Mouse (Mus musculus) ES-Bruce4 (cell line): Measurements from ENCODE around the gene Pax5. TPM values are rescaled to one million over a fixed set of nuclear protein-coding genes. Genes with fewer than 3 reads are reported as not detected.

Experiments
- H3K27ac ChIP-seq: 2 replicates; pipeline ENCODE4 v1.5.1; 2012; ENCODE audit warnings: low read length, inconsistent platforms; ENCODE audit not compliant: insufficient read depth
- H3K27me3 ChIP-seq: 2 replicates; pipeline ENCODE4 v1.6.1; 2012; ENCODE audit warnings: mild to moderate bottlenecking, low read length, inconsistent platforms; ENCODE audit not compliant: control insufficient read depth, poor library complexity, insufficient read depth, severe bottlenecking
- H3K36me3 ChIP-seq: 2 replicates; pipeline ENCODE4 v1.6.1; 2012; ENCODE audit warnings: inconsistent platforms, mild to moderate bottlenecking, low read length, moderate library complexity; ENCODE audit not compliant: control insufficient read depth, poor library complexity, insufficient read depth, severe bottlenecking
- H3K4me1 ChIP-seq: one replicate; pipeline ENCODE4 v1.8.1; 2011; ENCODE audit warnings: low read length; ENCODE audit not compliant: control insufficient read depth, insufficient read depth
- H3K4me3 ChIP-seq: 2 replicates; pipeline ENCODE4 v1.5.1; 2011; ENCODE audit warnings: low read depth, mild to moderate bottlenecking, low read length
- H3K9ac ChIP-seq: 2 replicates; pipeline ENCODE4 v1.6.1; 2012; ENCODE audit warnings: low read depth, mild to moderate bottlenecking, inconsistent platforms; ENCODE audit not compliant: poor library complexity, severe bottlenecking
- H3K9me3 ChIP-seq: replicated peaks from 2 replicates; pipeline ENCODE4 v1.6.1; 2012; ENCODE audit warnings: mild to moderate bottlenecking, low read length, inconsistent platforms; ENCODE audit not compliant: control insufficient read depth, poor library complexity, insufficient read depth, severe bottlenecking
- CTCF ChIP-seq: IDR thresholded peaks from one replicate; pipeline ENCODE4 v1.8.1; 2011; ENCODE audit warnings: low read depth, low read length
- EP300 ChIP-seq: IDR thresholded peaks from 2 replicates; pipeline ENCODE4 v1.6.1; 2011; ENCODE audit warnings: low read depth, low read length; ENCODE audit not compliant: insufficient read depth
- POLR2A ChIP-seq: IDR thresholded peaks from one replicate; pipeline ENCODE4 v1.8.1; 2011; ENCODE audit warnings: low read length; ENCODE audit not compliant: insufficient read depth
- polyA plus RNA-seq: library from polyadenylated mRNA; stranded (reverse); fragments of >200 nt; gene quantifications from 2 replicates; pipeline ENCODE4 v1.2.4, GENCODE M21; 2011; ENCODE audit warnings: low read depth; ENCODE audit not compliant: missing spikeins, insufficient read depth, insufficient read length

The Pax5 gene
- polyA plus RNA-seq, 1 experiment = not detected

- no peaks in the 10 kb centered on the region for H3K36me3 ChIP-seq
- TF ChIP-seq CTCF (no peak), EP300 (no peak), POLR2A (no peak)
These were observed 29.9 kb downstream of the Pax5 start for GRCm38 (mm10) chr4:44680242-44680897.

GRCm38 (mm10) chr4:44678641-44679040 is 31.6 kb downstream of the Pax5 start:
- no peaks in the 10 kb centered on the region for H3K27me3 ChIP-seq

More at GRCm38 (mm10) chr4:44680242-44680897, 29.9 kb downstream of the Pax5 start:
- no peak overlapping the region for H3K9ac ChIP-seq
- H3K9me3 ChIP-seq = no peaks in the 10 kb centered on the region
- no peaks in the 10 kb centered on the region for H3K4me1 ChIP-seq
- H3K27me3 ChIP-seq = no peaks in the 10 kb centered on the region
- no peak overlapping the region for H3K27ac ChIP-seq
- no peak overlapping the region for H3K4me3 ChIP-seq

GRCm38 (mm10) chr4:44678026-44678425 is 32.3 kb downstream of the Pax5 start:
- Histone ChIP-seq H3K9ac (no peak overlapping the region), H3K36me3 (no peaks in the 10 kb centered on the region), H3K9me3 (no peaks in the 10 kb centered on the region), H3K27ac (no peak overlapping the region), H3K4me1 (no peaks in the 10 kb centered on the region), H3K27me3 (no peaks in the 10 kb centered on the region), H3K4me3 (no peak overlapping the region)
- TF ChIP-seq POLR2A = no peak
- no peak for TF ChIP-seq CTCF
- TF ChIP-seq EP300 = no peak

More at GRCm38 (mm10) chr4:44678641-44679040, 31.6 kb downstream of the Pax5 start:
- no peaks in the 10 kb centered on the region for H3K9me3 ChIP-seq
- H3K4me3 ChIP-seq = no peak overlapping the region
- H3K36me3 ChIP-seq = no peaks in the 10 kb centered on the region
- H3K4me1 ChIP-seq = no peaks in the 10 kb centered on the region
- TF ChIP-seq POLR2A (no peak), EP300 (no peak), CTCF (no peak)
- H3K9ac ChIP-seq = no peak overlapping the region
- H3K27ac ChIP-seq = no peak overlapping the region

GRCm38 (mm10) chr4:44674973-44675372 is 35.3 kb downstream of the Pax5 start:
- H3K4me1 ChIP-seq = no peaks in the 10 kb centered on the region
- H3K9ac ChIP-seq = no peak overlapping the region
- H3K4me3 ChIP-seq = no peak overlapping the region
- no peaks in the 10 kb centered on the region for H3K27me3 ChIP-seq
- H3K36me3 ChIP-seq = no peaks in the 10 kb centered on the region
- TF ChIP-seq EP300 (no peak), CTCF (no peak), POLR2A (no peak)
- no peaks in the 10 kb centered on the region for H3K9me3 ChIP-seq
- H3K27ac ChIP-seq = no peak overlapping the region

- H3K9me3 ChIP-seq = no peaks in the 10 kb centered on the region
- no peak overlapping the region for H3K27ac ChIP-seq
- no peak overlapping the region for H3K4me3 ChIP-seq
- H3K9ac ChIP-seq = no peak overlapping the region
- H3K27me3 ChIP-seq = no peaks in the 10 kb centered on the region
- no peaks in the 10 kb centered on the region for H3K4me1 ChIP-seq
- TF ChIP-seq CTCF (no peak), POLR2A (no peak), EP300 (no peak)
- H3K36me3 ChIP-seq = no peaks in the 10 kb centered on the region
These were observed 36.6 kb downstream of the Pax5 start for GRCm38 (mm10) chr4:44673726-44674125.

- no peaks in the 10 kb centered on the region for H3K27me3 ChIP-seq
These were observed 37.9 kb downstream of the Pax5 start for GRCm38 (mm10) chr4:44672216-44672937.

More at GRCm38 (mm10) chr4:44672216-44672937, 37.9 kb downstream of the Pax5 start:
- Histone ChIP-seq H3K27ac (no peak overlapping the region), H3K4me1 (no peaks in the 10 kb centered on the region), H3K9ac (no peak overlapping the region), H3K4me3 (no peak overlapping the region), H3K9me3 (no peaks in the 10 kb centered on the region), H3K36me3 (no peaks in the 10 kb centered on the region)
- TF ChIP-seq EP300 (no peak), CTCF (peak; percentile 30)
